Mouse (Mus musculus): ENCODE data around the gene Olfr1316.

Olfr1316 gene

GRCm38 (mm10) chr2:112134877-112135276 lies at the start of gene Olfr1316:
Gene Olfr1316, minus strand, starts transcription at chr2:112134977.
- no peak for DNase-seq

DNA sequence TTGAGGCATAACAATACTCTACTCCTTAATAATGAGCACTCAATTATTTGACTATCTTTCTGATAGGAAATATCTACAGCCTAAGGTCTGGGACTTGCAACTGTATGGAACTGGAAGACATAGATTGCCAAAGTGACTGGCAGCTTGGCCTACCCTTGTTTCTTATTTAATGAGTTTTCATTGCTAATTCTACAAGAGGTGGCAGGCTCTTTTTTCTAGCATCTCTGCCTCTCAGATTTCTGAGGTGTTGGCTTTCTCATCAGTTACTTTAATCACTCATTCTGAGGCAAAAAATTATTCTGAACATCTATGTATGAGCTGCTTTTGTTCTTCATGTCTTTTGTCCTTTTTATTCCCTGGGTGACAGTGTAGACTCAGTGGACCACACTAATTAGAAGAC lies 19.1 kb upstream of the Olfr1316 start, which contains the start of gene Olfr1318:
TSS of gene Olfr1318 (plus strand) at position 301 of the 400 bp plus-strand sequence.
- no peak for DNase-seq

GRCm38 (mm10) chr2:112140029-112140428 lies 5.3 kb upstream of the Olfr1316 start, which contains the start of gene Olfr1317:
Gene Olfr1317, plus strand, starts transcription at chr2:112140329.
- no peak for DNase-seq

DNA sequence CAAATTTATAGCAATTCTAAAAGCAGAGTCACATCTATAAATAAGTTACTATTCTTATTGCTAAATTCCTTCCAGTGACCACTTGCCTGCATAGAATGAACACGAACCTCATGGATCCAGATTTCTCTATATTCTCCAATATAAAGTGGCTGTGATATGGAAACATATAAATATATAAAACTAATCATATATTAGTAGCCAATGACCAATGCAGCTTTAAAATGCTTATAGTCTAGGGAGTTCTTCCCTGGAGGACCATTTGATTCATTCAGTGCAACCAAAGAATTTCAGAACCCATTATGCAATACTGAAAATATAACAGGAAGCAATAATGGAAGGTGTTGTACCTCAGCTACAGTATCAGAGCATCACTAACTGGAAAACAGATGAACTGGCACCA lies 19.4 kb downstream of the Olfr1316 start, which contains the start of gene Olfr1315-ps1:
TSS of gene Olfr1315-ps1 (minus strand) at position 101 of the 400 bp plus-strand sequence.
- DNase-seq: no peak

DNA sequence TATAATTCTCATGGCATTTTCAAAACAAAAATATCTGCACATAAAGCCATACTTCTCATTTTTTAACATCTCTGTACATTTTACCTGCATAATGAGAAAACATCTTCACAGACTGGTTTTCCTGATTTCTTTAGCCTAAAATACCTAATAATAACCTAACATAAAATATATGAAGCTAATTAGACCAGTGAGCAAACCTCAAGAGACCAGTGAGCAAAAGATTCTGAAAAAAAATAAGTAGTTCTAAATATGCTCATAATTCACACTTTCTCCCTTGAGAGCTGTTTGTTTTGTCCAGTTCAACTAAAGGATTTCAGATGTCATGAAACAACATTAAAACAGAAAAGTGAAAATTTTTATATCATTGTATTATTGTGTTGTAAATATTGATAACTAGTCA lies 38.1 kb downstream of the Olfr1316 start, which contains the start of gene Olfr1314:
TSS of gene Olfr1314 (minus strand) at position 101 of the 400 bp plus-strand sequence.
- no peak for DNase-seq

DNA sequence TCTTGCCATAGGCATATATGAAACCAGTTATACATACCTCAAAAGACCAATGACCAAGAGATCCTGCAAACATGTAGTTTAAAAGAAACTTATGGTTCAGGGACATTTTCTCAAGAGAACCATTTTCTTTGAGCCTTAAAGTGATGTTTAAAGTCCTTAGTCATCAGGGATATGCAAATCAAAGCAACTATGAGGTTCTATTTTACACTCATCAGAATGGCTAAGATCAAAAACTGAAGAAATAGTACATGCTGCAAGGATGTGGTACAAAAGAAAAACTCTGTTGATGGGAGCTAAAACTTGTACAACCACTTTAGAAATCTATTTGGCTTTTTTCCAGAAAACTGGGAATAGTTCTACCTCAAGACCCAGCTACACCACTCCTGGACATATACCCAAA lies 57.0 kb downstream of the Olfr1316 start, which contains the start of gene Olfr1313:
TSS of gene Olfr1313 (minus strand) at position 101 of the 400 bp plus-strand sequence.
- DNase-seq: no peak
